Mouse (Mus musculus): ENCODE data around the gene Tab3.

DNA sequence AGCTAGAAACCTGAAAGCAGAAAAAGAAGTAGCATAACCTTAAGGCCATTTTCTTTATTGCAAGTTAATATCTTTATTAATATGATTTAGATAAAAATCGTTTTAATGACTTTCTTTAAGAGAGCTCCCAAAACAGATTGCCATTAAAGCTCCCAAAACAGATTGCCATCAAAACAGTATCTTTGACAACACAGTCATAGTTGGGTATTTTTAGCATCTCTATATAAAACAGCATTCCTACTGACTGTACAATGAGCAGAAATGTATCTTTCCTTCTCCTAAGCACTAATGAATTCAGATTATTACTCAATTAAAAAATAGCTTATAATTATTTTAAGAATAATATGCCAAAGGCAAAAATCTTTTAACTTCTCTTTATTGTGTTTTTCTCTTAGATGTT, 108.3 kb downstream of the Tab3 start:
- TF ChIP-seq CTCF (IDR thresholded peaks at IDR 0.05; ENCODE audit: low read depth) (no peak), EP300 (optimal IDR thresholded peaks at IDR 0.05) (no peak)
